25 mouse cellular contexts compared by ENCODE assay signal in the genomic region with DNA sequence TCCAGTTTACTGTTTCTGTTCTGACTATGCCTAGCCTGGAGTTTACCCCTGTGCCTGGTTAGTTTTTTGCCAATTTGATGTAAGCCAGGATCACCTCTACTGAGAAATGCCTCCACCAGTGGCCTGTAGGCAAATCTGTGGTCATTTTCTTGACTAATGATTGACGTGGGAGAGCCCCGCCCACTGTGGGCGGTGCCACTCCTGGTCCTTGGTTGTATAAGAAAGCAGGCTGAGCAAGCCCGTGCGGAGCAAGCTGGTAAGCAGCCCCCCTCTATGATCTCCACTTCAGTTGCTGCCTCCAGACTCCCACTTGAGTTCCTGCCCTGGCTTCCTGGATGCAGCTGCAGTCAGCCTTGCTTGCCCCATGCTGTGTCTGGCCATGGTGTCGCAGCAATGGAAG.
DNase-seq lines count a peak whose midpoint lies in the region; ATAC-seq lines count a peak whose summit lies in the region.
"Had no signal": no experiment of that assay in that cellular context is flagged by ENCODE, and none has a peak within 500 bp of the region (broad histone marks: within the 10 kb centered on the region; RNA-seq: fewer than 3 reads in every experiment).

No protein-coding gene starts in this region.

- H3K9me3 ChIP-seq in intestine, embryonic 14.5 days (ENCODE audit: control insufficient read depth, low read length), result no peaks in the 10 kb centered on the region
- no peaks in the 10 kb centered on the region for H3K9me3 ChIP-seq in intestine, embryonic 15.5 days
- no peaks in the 10 kb centered on the region for H3K9me3 ChIP-seq in kidney, embryonic 16.5 days (ENCODE audit: low read length)
- H3K9me3 ChIP-seq: embryonic facial prominence, embryonic 15.5 days; forebrain, embryonic 10.5 days; heart, embryonic 10.5 days; hindbrain, embryonic 12.5 days had no signal

- DNase-seq in intestine, embryonic 14.5 days (ENCODE audit: low spot score), result no peak
- DNase-seq in kidney, postnatal 4 days, result peak; percentile 43 to 55
- DNase-seq in 3T3-L1 (ENCODE audit: low read depth, low spot score), result peak; percentile 35
- peak; percentile 79 for DNase-seq in R1 (ENCODE audit: low read depth, low spot score)
- no peak for DNase-seq in testis, postnatal 14 days (ENCODE audit: low spot score)
- no peak for DNase-seq in left cerebral cortex, postnatal 4 days
- DNase-seq: adrenal gland, postnatal 10 days; cerebellum, adult 11 months; cerebellum, adult 8-10 months; cerebellum, postnatal 14 days; embryo, embryonic 11 days; gastrocnemius, postnatal 10 days; heart, adult 18-20 months; heart, postnatal 10 days; heart, postnatal 4 days had no signal

- H3K36me3 ChIP-seq in intestine, embryonic 14.5 days (ENCODE audit: control insufficient read depth, insufficient read depth, low read length), result no peaks in the 10 kb centered on the region
- no peaks in the 10 kb centered on the region for H3K36me3 ChIP-seq in intestine, embryonic 15.5 days
- no peaks in the 10 kb centered on the region for H3K36me3 ChIP-seq in kidney, embryonic 16.5 days (ENCODE audit: insufficient read depth, low read length)
- H3K36me3 ChIP-seq: embryonic facial prominence, embryonic 15.5 days; forebrain, embryonic 10.5 days; heart, embryonic 10.5 days; hindbrain, embryonic 12.5 days had no signal

- 0 out of 2 replicates have a peak, but pooled peaks have one; percentile 15 for ATAC-seq in intestine, embryonic 14.5 days (replicated peaks; ENCODE audit: low FRiP score, low TSS enrichment, low read depth)
- ATAC-seq in intestine, embryonic 15.5 days, result no peak
- no peak for ATAC-seq in kidney, embryonic 16.5 days (ENCODE audit: low FRiP score, low TSS enrichment)
- ATAC-seq: forebrain, embryonic 16.5 days; hindbrain, embryonic 16.5 days; Patski had no signal

- no peaks in the 10 kb centered on the region for H3K4me1 ChIP-seq in intestine, embryonic 14.5 days (replicated peaks; ENCODE audit: control insufficient read depth, insufficient read depth, low read length)
- H3K4me1 ChIP-seq in intestine, embryonic 15.5 days (replicated peaks), result no peaks in the 10 kb centered on the region
- H3K4me1 ChIP-seq in kidney, embryonic 16.5 days (ENCODE audit: insufficient read depth, low read length), result no peaks in the 10 kb centered on the region
- H3K4me1 ChIP-seq: embryonic facial prominence, embryonic 15.5 days; forebrain, embryonic 10.5 days; heart, embryonic 10.5 days; hindbrain, embryonic 12.5 days had no signal

- no peaks in the 10 kb centered on the region for H3K27me3 ChIP-seq in intestine, embryonic 14.5 days (replicated peaks; ENCODE audit: control insufficient read depth, insufficient read depth, low read length)
- H3K27me3 ChIP-seq in intestine, embryonic 15.5 days (replicated peaks), result no peaks in the 10 kb centered on the region
- H3K27me3 ChIP-seq in kidney, embryonic 16.5 days (ENCODE audit: insufficient read depth, low read length), result no peaks in the 10 kb centered on the region
- H3K27me3 ChIP-seq: embryonic facial prominence, embryonic 15.5 days; hindbrain, embryonic 12.5 days; Patski had no signal

- no peak overlapping the region for H3K4me3 ChIP-seq in intestine, embryonic 14.5 days (ENCODE audit: low read depth, low read length)
- no peak overlapping the region for H3K4me3 ChIP-seq in intestine, embryonic 15.5 days (replicated peaks)
- H3K4me3 ChIP-seq in kidney, embryonic 16.5 days (ENCODE audit: low read length), result no peak overlapping the region
- H3K4me3 ChIP-seq: embryonic facial prominence, embryonic 15.5 days; erythroblast, embryonic 14.5 days; forebrain, embryonic 10.5 days; heart, embryonic 10.5 days; hindbrain, embryonic 12.5 days had no signal

- H3K4me2 ChIP-seq in intestine, embryonic 14.5 days (ENCODE audit: low read length), result no peak overlapping the region
- H3K4me2 ChIP-seq in intestine, embryonic 15.5 days (replicated peaks), result no peak overlapping the region
- no peak overlapping the region for H3K4me2 ChIP-seq in kidney, embryonic 16.5 days (replicated peaks; ENCODE audit: low read depth, low read length)
- H3K4me2 ChIP-seq: embryonic facial prominence, embryonic 15.5 days; hindbrain, embryonic 12.5 days had no signal

- no peak overlapping the region for H3K9ac ChIP-seq in intestine, embryonic 14.5 days (ENCODE audit: low read length)
- no peak overlapping the region for H3K9ac ChIP-seq in intestine, embryonic 15.5 days
- H3K9ac ChIP-seq in kidney, embryonic 16.5 days (replicated peaks; ENCODE audit: low read length), result no peak overlapping the region
- H3K9ac ChIP-seq: embryonic facial prominence, embryonic 15.5 days; hindbrain, embryonic 12.5 days had no signal

- no peak overlapping the region for H3K27ac ChIP-seq in intestine, embryonic 14.5 days (ENCODE audit: low read depth)
- no peak overlapping the region for H3K27ac ChIP-seq in intestine, embryonic 15.5 days
- no peak overlapping the region for H3K27ac ChIP-seq in kidney, embryonic 16.5 days (ENCODE audit: low read length)
- H3K27ac ChIP-seq: embryonic facial prominence, embryonic 15.5 days; forebrain, embryonic 10.5 days; heart, embryonic 10.5 days; hindbrain, embryonic 12.5 days had no signal

- intact Hi-C loops in left cerebral cortex, postnatal 4 days (cut with DNase I), result no loop called here

- 79% methylated on average over 6 of the region's 6 CpGs for WGBS in intestine, embryonic 14.5 days
- WGBS in intestine, embryonic 15.5 days, result 68% methylated on average over 6 of the region's 6 CpGs
- WGBS in kidney, embryonic 16.5 days, result 72% methylated on average over 6 of the region's 6 CpGs

Comparison
In these comparisons a context has a peak if more than half of its experiments do, and no peak if none do; other contexts are left out.
1. DNase-seq: peak in kidney, postnatal 4 days (2 of 2), 3T3-L1 (single experiment) and R1 (single experiment); none in intestine, embryonic 14.5 days (single experiment), testis, postnatal 14 days (single experiment) and left cerebral cortex, postnatal 4 days (single experiment).